Comparison of ENCODE assay signal across 25 mouse cellular contexts in genomic region chr6:120965814-120966213, GRCm38 (mm10). TPM values are rescaled to one million over a fixed set of nuclear protein-coding genes. Genes with fewer than 3 reads are reported as not detected.
DNase-seq lines count a peak whose midpoint lies in the region; ATAC-seq lines count a peak whose summit lies in the region.
"Had no signal": no experiment of that assay in that cellular context is flagged by ENCODE, and none has a peak within 500 bp of the region (broad histone marks: within the 10 kb centered on the region; RNA-seq: fewer than 3 reads in every experiment).

No protein-coding gene starts in this region.

- no peak overlapping the region for H3K4me3 ChIP-seq in hindbrain, embryonic 11.5 days (ENCODE audit: low read depth, low read length)
- H3K4me3 ChIP-seq in hindbrain, embryonic 12.5 days, result no peak overlapping the region
- H3K4me3 ChIP-seq in embryonic facial prominence, embryonic 14.5 days (ENCODE audit: low read depth, low read length), result no peak overlapping the region
- H3K4me3 ChIP-seq in limb, embryonic 13.5 days, result no peak overlapping the region
- H3K4me3 ChIP-seq in midbrain, embryonic 13.5 days (replicated peaks), result no peak overlapping the region
- H3K4me3 ChIP-seq: liver, embryonic 12.5 days; neural tube, embryonic 13.5 days had no signal

- DNase-seq in hindbrain, embryonic 11.5 days (ENCODE audit: low spot score), result peak; percentile 10
- peak; percentile 66 for DNase-seq in embryo, embryonic 11 days
- DNase-seq in embryonic facial prominence, embryonic 14.5 days (ENCODE audit: low spot score), result peak; percentile 36
- no peak for DNase-seq in layer of hippocampus, adult 18-20 months (ENCODE audit: low spot score in 2 of 2)
- DNase-seq in cerebellum, postnatal 25 days, result no peak
- DNase-seq: cerebellum, adult 18-20 months; cerebellum, postnatal 14 days; heart, postnatal 36 days; kidney, adult 9 months; kidney, postnatal 14 days; layer of hippocampus, postnatal 36 days; lung, adult 18-20 months; lung, postnatal 10 days; midbrain, embryonic 14.5 days; thymus, postnatal 14 days had no signal

- H3K9me3 ChIP-seq in hindbrain, embryonic 11.5 days (ENCODE audit: control insufficient read depth, low read length), result no peaks in the 10 kb centered on the region
- H3K9me3 ChIP-seq in hindbrain, embryonic 12.5 days (replicated peaks), result no peaks in the 10 kb centered on the region
- no peaks in the 10 kb centered on the region for H3K9me3 ChIP-seq in embryonic facial prominence, embryonic 14.5 days (ENCODE audit: control insufficient read depth, low read length)
- no peaks in the 10 kb centered on the region for H3K9me3 ChIP-seq in limb, embryonic 13.5 days
- H3K9me3 ChIP-seq in midbrain, embryonic 13.5 days, result no peaks in the 10 kb centered on the region
- H3K9me3 ChIP-seq: G1E; liver, embryonic 12.5 days; neural tube, embryonic 13.5 days had no signal

- no peak overlapping the region for H3K9ac ChIP-seq in hindbrain, embryonic 11.5 days (ENCODE audit: low read depth, low read length)
- H3K9ac ChIP-seq in hindbrain, embryonic 12.5 days, result no peak overlapping the region
- no peak overlapping the region for H3K9ac ChIP-seq in embryonic facial prominence, embryonic 14.5 days (ENCODE audit: low read depth, low read length)
- no peak overlapping the region for H3K9ac ChIP-seq in limb, embryonic 13.5 days
- H3K9ac ChIP-seq in midbrain, embryonic 13.5 days (replicated peaks), result no peak overlapping the region
- H3K9ac ChIP-seq: liver, embryonic 12.5 days; neural tube, embryonic 13.5 days had no signal

- H3K27me3 ChIP-seq in hindbrain, embryonic 11.5 days (ENCODE audit: control insufficient read depth, insufficient read depth, low read length), result no peaks in the 10 kb centered on the region
- no peaks in the 10 kb centered on the region for H3K27me3 ChIP-seq in hindbrain, embryonic 12.5 days
- H3K27me3 ChIP-seq in embryonic facial prominence, embryonic 14.5 days (replicated peaks; ENCODE audit: control insufficient read depth, insufficient read depth, low read length), result no peaks in the 10 kb centered on the region
- no peaks in the 10 kb centered on the region for H3K27me3 ChIP-seq in limb, embryonic 13.5 days
- H3K27me3 ChIP-seq in midbrain, embryonic 13.5 days, result no peaks in the 10 kb centered on the region
- H3K27me3 ChIP-seq: liver, embryonic 12.5 days; neural tube, embryonic 13.5 days; Patski had no signal

- no peaks in the 10 kb centered on the region for H3K4me1 ChIP-seq in hindbrain, embryonic 11.5 days (replicated peaks; ENCODE audit: control insufficient read depth, insufficient read depth, low read length)
- H3K4me1 ChIP-seq in hindbrain, embryonic 12.5 days, result no peaks in the 10 kb centered on the region
- no peaks in the 10 kb centered on the region for H3K4me1 ChIP-seq in embryonic facial prominence, embryonic 14.5 days (ENCODE audit: control insufficient read depth, insufficient read depth, low read length)
- H3K4me1 ChIP-seq in limb, embryonic 13.5 days, result peaks cover 5% of the 10 kb centered on the region
- H3K4me1 ChIP-seq in midbrain, embryonic 13.5 days (replicated peaks), result no peaks in the 10 kb centered on the region
- H3K4me1 ChIP-seq: liver, embryonic 12.5 days; neural tube, embryonic 13.5 days had no signal

- ATAC-seq in hindbrain, embryonic 11.5 days (ENCODE audit: low FRiP score), result no peak
- no peak for ATAC-seq in hindbrain, embryonic 12.5 days (ENCODE audit: low FRiP score)
- no peak for ATAC-seq in embryonic facial prominence, embryonic 14.5 days (ENCODE audit: low read depth)
- peak; percentile 74; the same call in 1 of the 2 replicates for ATAC-seq in limb, embryonic 13.5 days (ENCODE audit: low FRiP score, low read depth)
- ATAC-seq in midbrain, embryonic 13.5 days, result no peak
- ATAC-seq: forebrain, embryonic 16.5 days; hindbrain, postnatal 0 days; intestine, embryonic 16.5 days; liver, embryonic 12.5 days; Patski had no signal

- no peak overlapping the region for H3K27ac ChIP-seq in hindbrain, embryonic 11.5 days (ENCODE audit: low read depth, low read length)
- no peak overlapping the region for H3K27ac ChIP-seq in hindbrain, embryonic 12.5 days
- H3K27ac ChIP-seq in embryonic facial prominence, embryonic 14.5 days (replicated peaks; ENCODE audit: low read depth, low read length), result no peak overlapping the region
- no peak overlapping the region for H3K27ac ChIP-seq in limb, embryonic 13.5 days
- no peak overlapping the region for H3K27ac ChIP-seq in midbrain, embryonic 13.5 days
- H3K27ac ChIP-seq: hindbrain, postnatal 0 days; liver, embryonic 12.5 days; neural tube, embryonic 13.5 days had no signal

- no peaks in the 10 kb centered on the region for H3K36me3 ChIP-seq in hindbrain, embryonic 11.5 days (ENCODE audit: control insufficient read depth, insufficient read depth, low read length)
- H3K36me3 ChIP-seq in hindbrain, embryonic 12.5 days, result peaks cover 15% of the 10 kb centered on the region
- H3K36me3 ChIP-seq in embryonic facial prominence, embryonic 14.5 days (ENCODE audit: control insufficient read depth, insufficient read depth, low read length), result peaks cover 8% of the 10 kb centered on the region
- peaks cover 31% of the 10 kb centered on the region; the same call in 1 of the 2 replicates for H3K36me3 ChIP-seq in limb, embryonic 13.5 days
- peaks cover 36% of the 10 kb centered on the region for H3K36me3 ChIP-seq in midbrain, embryonic 13.5 days

- H3K4me2 ChIP-seq in hindbrain, embryonic 11.5 days (replicated peaks; ENCODE audit: low read depth, low read length), result no peak overlapping the region
- no peak overlapping the region for H3K4me2 ChIP-seq in hindbrain, embryonic 12.5 days (replicated peaks)
- H3K4me2 ChIP-seq in embryonic facial prominence, embryonic 14.5 days (ENCODE audit: low read depth, low read length), result no peak overlapping the region
- no peak overlapping the region for H3K4me2 ChIP-seq in limb, embryonic 13.5 days (replicated peaks)
- H3K4me2 ChIP-seq in midbrain, embryonic 13.5 days (replicated peaks), result no peak overlapping the region
- H3K4me2 ChIP-seq: liver, embryonic 12.5 days; neural tube, embryonic 13.5 days had no signal

- WGBS in hindbrain, embryonic 11.5 days, result 58% methylated on average over 13 of the region's 13 CpGs
- WGBS in hindbrain, embryonic 12.5 days, result 72% methylated on average over 13 of the region's 13 CpGs
- WGBS in embryonic facial prominence, embryonic 14.5 days, result 24% methylated on average over 13 of the region's 13 CpGs
- 17% methylated on average over 13 of the region's 13 CpGs for WGBS in limb, embryonic 13.5 days
- WGBS in midbrain, embryonic 13.5 days, result 75% methylated on average over 13 of the region's 13 CpGs

RNA-seq across cellular contexts. Expression of gene Bid, which starts 49.2 kb away (rescaled TPM):
- polyA plus RNA-seq in hindbrain, embryonic 11.5 days (2014; fragmentation: Nextera tagmentation; extraction: Ambion mirVana), result 15.9 and 16.8 TPM in 2 replicates
- 17.5 and 19.4 TPM in 2 replicates for polyA plus RNA-seq in hindbrain, embryonic 12.5 days (2016; fragmentation: Nextera tagmentation; extraction: Ambion mirVana)
- 13.4 and 18.2 TPM in 2 replicates for polyA plus RNA-seq in embryonic facial prominence, embryonic 14.5 days (2014; fragmentation: Nextera tagmentation; extraction: Ambion mirVana)
- polyA plus RNA-seq in limb, embryonic 13.5 days (2015; fragmentation: Nextera tagmentation; extraction: Ambion mirVana), result 16.2 and 17.1 TPM in 2 replicates
- 10 to 100 TPM; 12.9 to 13.8 TPM for total RNA-seq in layer of hippocampus, adult 18-20 months (2021)
- 27.2 and 28.1 TPM in 2 replicates for polyA plus RNA-seq in midbrain, embryonic 13.5 days (2015; fragmentation: Nextera tagmentation; extraction: Ambion mirVana)

Comparison
In these comparisons a context has a peak if more than half of its experiments do, and no peak if none do; other contexts are left out.
1. DNase-seq: peak in hindbrain, embryonic 11.5 days (single experiment), embryo, embryonic 11 days (single experiment) and embryonic facial prominence, embryonic 14.5 days (single experiment); none in layer of hippocampus, adult 18-20 months (0 of 2) and cerebellum, postnatal 25 days (0 of 2).